Mouse (Mus musculus): ENCODE measurements around the gene Nelfe. TPM values are rescaled to one million over a fixed set of nuclear protein-coding genes. Genes with fewer than 3 reads are reported as not detected.
A peak's percentile ranks its signal among the peaks of the same experiment; 100 is the strongest.
"Not testable (repeated sequence)": the region's sequence is repeated elsewhere in the genome, so short reads cannot be mapped to it uniquely, and the experiment has no call there.

Gene Nelfe
- polyA plus RNA-seq, 1 experiment from 2014 or later, result 104 TPM

- Histone ChIP-seq H3K4me2 (ENCODE audit: low read depth, low read length) (peak overlapping the region; percentile 88), H3K36me3 (ENCODE audit: control insufficient read depth, insufficient read depth, low read length) (peaks cover 8% of the 10 kb centered on the region; the same call in 1 of the 2 replicates), H3K9me3 (ENCODE audit: control insufficient read depth, low read length) (no peaks in the 10 kb centered on the region), H3K4me1 (ENCODE audit: control insufficient read depth, insufficient read depth, low read length) (peaks cover 26% of the 10 kb centered on the region), H3K9ac (ENCODE audit: low read depth, low read length) (peak overlapping the region; percentile 95; the same call in 1 of the 2 replicates), H3K27me3 (replicated peaks; ENCODE audit: control insufficient read depth, insufficient read depth, low read length) (no peaks in the 10 kb centered on the region), H3K27ac (ENCODE audit: low read length) (peak overlapping the region; percentile 95; the same call in 1 of the 2 replicates), H3K4me3 (ENCODE audit: low read length) (peak overlapping the region; percentile 83; the same call in 1 of the 2 replicates)
- WGBS, result 88% methylated on average over 15 of the region's 15 CpGs
- no peak for ATAC-seq
Observed at GRCm38 (mm10) chr17:34895724-34896123, 45.5 kb downstream of the Nelfe start.

DNA sequence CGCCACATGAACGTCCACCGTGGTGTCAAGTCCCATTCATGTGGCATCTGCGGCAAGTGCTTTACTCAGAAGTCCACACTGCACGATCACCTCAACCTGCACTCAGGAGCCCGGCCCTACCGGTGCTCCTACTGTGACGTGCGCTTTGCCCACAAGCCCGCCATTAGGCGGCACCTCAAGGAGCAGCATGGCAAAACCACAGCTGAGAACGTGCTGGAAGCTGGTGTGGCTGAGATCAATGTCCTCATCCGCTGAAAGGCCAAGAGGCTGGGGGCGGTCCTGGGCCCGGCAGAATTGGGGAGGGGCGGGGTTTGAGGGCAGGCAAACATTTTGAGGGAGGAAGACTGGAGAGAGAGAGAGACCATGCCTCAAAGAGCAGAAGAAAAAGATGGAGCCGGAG, 46.2 kb downstream of the Nelfe start:
- Histone ChIP-seq H3K27me3 (replicated peaks; ENCODE audit: control insufficient read depth, insufficient read depth, low read length) (no peaks in the 10 kb centered on the region), H3K9me3 (ENCODE audit: control insufficient read depth, low read length) (no peaks in the 10 kb centered on the region), H3K4me1 (ENCODE audit: control insufficient read depth, insufficient read depth, low read length) (peaks cover 29% of the 10 kb centered on the region), H3K4me3 (ENCODE audit: low read length) (no peak overlapping the region), H3K27ac (ENCODE audit: low read length) (no peak overlapping the region), H3K9ac (ENCODE audit: low read depth, low read length) (no peak overlapping the region), H3K4me2 (ENCODE audit: low read depth, low read length) (no peak overlapping the region), H3K36me3 (ENCODE audit: control insufficient read depth, insufficient read depth, low read length) (peaks cover 8% of the 10 kb centered on the region; the same call in 1 of the 2 replicates)
- WGBS, result 83% methylated on average over 17 of the region's 17 CpGs
- no peak for ATAC-seq

DNA sequence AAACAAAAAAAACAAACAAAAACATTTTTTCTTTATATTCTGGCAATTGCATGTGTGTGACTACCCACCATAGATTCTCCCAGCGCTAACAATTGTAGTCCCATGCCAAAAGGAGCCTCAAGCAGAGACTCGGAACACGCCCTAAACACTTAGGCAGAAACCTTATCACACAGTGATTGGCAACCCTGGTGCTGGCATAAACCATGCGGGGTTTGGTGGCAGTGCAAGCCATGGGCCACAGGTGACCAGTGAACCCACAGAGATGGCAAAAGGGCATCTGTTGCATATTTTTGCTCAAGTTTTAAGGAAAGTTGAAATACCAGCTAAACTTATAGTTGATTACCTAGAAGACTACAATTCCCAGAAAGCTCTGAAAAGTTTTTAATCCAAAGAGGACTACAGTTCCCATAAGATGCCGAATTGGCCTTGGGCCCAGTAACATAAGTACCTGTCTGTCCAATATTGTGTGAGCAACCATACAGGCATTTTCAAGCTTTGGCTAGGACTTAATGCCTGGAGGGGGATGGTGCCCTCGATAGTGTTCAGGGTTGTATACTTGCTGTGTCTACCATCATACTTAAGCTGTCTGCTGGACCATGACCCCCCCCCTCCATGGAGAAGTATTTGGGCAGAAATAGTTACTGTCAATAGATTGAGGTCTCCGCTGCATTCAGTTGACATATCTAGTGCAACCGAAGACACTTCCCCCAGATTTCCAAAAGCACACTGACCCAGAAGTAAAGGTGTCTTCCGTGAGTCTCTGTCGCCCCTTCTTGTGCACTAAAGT, 47.4 kb downstream of the Nelfe start:
- H3K36me3 ChIP-seq (ENCODE audit: control insufficient read depth, insufficient read depth, low read length), result peaks cover 10% of the 10 kb centered on the region
- peak overlapping the region; percentile 94 for H3K4me3 ChIP-seq (ENCODE audit: low read length)
- H3K27me3 ChIP-seq (replicated peaks; ENCODE audit: control insufficient read depth, insufficient read depth, low read length), result no peaks in the 10 kb centered on the region
- H3K4me1 ChIP-seq (ENCODE audit: control insufficient read depth, insufficient read depth, low read length), result peaks cover 29% of the 10 kb centered on the region
- H3K4me2 ChIP-seq (ENCODE audit: low read depth, low read length), result peak overlapping the region; percentile 66
- WGBS, result 14% methylated on average over 10 of the region's 10 CpGs
- H3K9ac ChIP-seq (ENCODE audit: low read depth, low read length), result peak overlapping the region; percentile 99
- peak overlapping the region; percentile 94 for H3K27ac ChIP-seq (ENCODE audit: low read length)
- H3K9me3 ChIP-seq (ENCODE audit: control insufficient read depth, low read length), result no peaks in the 10 kb centered on the region
- no peak for ATAC-seq

DNA sequence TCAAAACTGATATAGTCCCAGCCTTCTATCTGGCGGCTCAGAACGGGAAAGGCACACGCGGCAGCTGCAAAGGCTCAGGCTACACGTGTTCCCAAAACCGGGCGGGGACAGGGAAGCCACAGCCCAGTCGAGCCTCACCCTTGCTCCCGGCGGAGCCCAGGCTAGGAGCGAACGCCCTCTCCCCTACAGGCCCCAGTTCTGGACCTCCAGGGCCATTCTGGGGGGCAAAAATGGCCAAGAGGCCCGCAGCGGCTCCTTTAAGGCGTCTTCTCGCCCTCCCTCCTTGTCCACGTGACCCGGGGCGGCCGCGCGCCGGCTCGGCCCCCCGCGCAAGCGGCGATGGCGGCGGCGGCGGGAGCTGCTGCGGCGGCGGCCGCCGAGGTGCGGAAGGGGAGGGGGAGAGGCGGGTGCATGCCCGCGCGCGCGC, 48.0 kb downstream of the Nelfe start, which contains the start of the genes C2 and Ehmt2:
Gene C2 (minus strand): TSS at position 106 of the 427 bp plus-strand sequence.
Gene Ehmt2 (plus strand): TSS at position 310 of the 427 bp plus-strand sequence.
- H3K4me3 ChIP-seq (ENCODE audit: low read length), result peak within 1 kb of the TSS; percentile 94
- H3K36me3 ChIP-seq (ENCODE audit: control insufficient read depth, insufficient read depth, low read length), result peaks cover 15% of the 10 kb centered on the region
- H3K9ac ChIP-seq (ENCODE audit: low read depth, low read length), result peak within 1 kb of the TSS; percentile 99
- peak within 1 kb of the TSS; percentile 94 for H3K27ac ChIP-seq (ENCODE audit: low read length)
- H3K4me2 ChIP-seq (ENCODE audit: low read depth, low read length), result peak within 1 kb of the TSS; percentile 83
- WGBS, result under 1% methylated on average over 22 of the region's 44 CpGs
- no peaks in the 10 kb centered on the region for H3K9me3 ChIP-seq (ENCODE audit: control insufficient read depth, low read length)
- H3K27me3 ChIP-seq (replicated peaks; ENCODE audit: control insufficient read depth, insufficient read depth, low read length), result no peaks in the 10 kb centered on the region
- peaks cover 29% of the 10 kb centered on the region for H3K4me1 ChIP-seq (ENCODE audit: control insufficient read depth, insufficient read depth, low read length)
- peak; percentile 56 for ATAC-seq

DNA sequence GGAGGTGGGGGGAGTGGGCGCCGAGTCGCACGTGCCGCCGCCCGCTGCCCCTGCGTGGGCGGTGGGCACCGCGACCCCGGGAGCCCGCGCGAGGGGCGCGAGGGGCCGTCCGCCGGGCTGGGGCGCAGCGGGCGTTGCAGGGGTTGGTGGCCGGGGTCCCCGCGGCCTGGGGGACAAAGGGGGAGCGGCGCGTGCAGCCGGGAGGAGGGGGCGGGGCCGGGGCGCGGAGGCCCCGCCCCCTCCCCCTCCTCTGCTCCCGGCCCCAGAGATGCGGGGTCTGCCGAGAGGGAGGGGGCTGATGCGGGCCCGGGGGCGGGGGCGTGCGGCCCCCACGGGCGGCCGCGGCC, 48.5 kb downstream of the Nelfe start:
- Histone ChIP-seq H3K9ac (ENCODE audit: low read depth, low read length) (peak overlapping the region; percentile 99), H3K4me1 (ENCODE audit: control insufficient read depth, insufficient read depth, low read length) (peaks cover 25% of the 10 kb centered on the region), H3K4me3 (ENCODE audit: low read length) (peak overlapping the region; percentile 94), H3K36me3 (ENCODE audit: control insufficient read depth, insufficient read depth, low read length) (peaks cover 19% of the 10 kb centered on the region), H3K4me2 (ENCODE audit: low read depth, low read length) (peak overlapping the region; percentile 83; the same call in 1 of the 2 replicates), H3K9me3 (ENCODE audit: control insufficient read depth, low read length) (no peaks in the 10 kb centered on the region), H3K27me3 (replicated peaks; ENCODE audit: control insufficient read depth, insufficient read depth, low read length) (no peaks in the 10 kb centered on the region), H3K27ac (ENCODE audit: low read length) (peak overlapping the region; percentile 94)
- no peak for ATAC-seq
- WGBS, result 1% methylated on average over 14 of the region's 47 CpGs

DNA sequence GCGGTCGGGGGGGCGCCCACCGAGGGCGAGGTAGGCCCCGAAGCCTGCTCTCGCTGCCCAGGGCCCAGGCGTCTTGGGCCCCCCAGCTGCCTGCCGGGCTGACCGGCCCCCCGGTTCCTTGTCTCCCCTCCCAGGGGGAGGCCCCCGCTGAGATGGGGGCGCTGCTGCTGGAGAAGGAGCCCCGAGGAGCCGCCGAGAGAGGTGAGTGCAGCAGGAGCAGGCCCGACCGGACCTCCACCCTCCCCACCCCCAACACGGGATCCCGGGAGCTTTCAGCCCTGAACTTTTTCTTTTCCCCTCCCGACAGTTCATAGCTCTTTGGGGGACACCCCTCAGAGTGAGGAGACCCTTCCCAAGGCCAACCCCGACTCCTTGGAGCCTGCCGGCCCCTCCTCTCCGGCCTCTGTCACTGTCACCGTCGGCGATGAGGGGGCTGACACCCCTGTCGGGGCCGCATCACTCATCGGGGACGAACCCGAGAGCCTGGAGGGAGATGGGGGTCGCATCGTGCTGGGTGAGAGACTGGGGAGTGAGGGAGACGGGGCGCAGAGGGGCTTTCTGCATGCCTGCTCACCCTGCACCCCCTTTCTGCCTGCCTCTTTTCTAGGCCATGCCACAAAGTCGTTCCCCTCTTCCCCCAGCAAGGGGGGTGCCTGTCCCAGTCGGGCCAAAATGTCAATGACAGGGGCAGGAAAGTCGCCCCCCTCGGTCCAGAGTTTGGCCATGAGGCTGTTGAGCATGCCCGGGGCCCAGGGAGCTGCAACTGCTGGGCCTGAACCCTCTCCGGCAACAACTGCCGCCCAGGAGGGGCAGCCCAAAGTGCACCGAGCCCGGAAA, 49.1 kb downstream of the Nelfe start:
- Histone ChIP-seq H3K36me3 (ENCODE audit: control insufficient read depth, insufficient read depth, low read length) (peaks cover 19% of the 10 kb centered on the region), H3K4me2 (ENCODE audit: low read depth, low read length) (peak overlapping the region; percentile 83), H3K27me3 (replicated peaks; ENCODE audit: control insufficient read depth, insufficient read depth, low read length) (no peaks in the 10 kb centered on the region), H3K4me1 (ENCODE audit: control insufficient read depth, insufficient read depth, low read length) (peaks cover 23% of the 10 kb centered on the region), H3K9ac (ENCODE audit: low read depth, low read length) (peak overlapping the region; percentile 99), H3K4me3 (ENCODE audit: low read length) (peak overlapping the region; percentile 94), H3K27ac (ENCODE audit: low read length) (peak overlapping the region; percentile 94), H3K9me3 (ENCODE audit: control insufficient read depth, low read length) (no peaks in the 10 kb centered on the region)
- peak; percentile 14; the same call in 1 of the 2 replicates for ATAC-seq
- under 1% methylated on average over 40 of the region's 45 CpGs for WGBS

DNA sequence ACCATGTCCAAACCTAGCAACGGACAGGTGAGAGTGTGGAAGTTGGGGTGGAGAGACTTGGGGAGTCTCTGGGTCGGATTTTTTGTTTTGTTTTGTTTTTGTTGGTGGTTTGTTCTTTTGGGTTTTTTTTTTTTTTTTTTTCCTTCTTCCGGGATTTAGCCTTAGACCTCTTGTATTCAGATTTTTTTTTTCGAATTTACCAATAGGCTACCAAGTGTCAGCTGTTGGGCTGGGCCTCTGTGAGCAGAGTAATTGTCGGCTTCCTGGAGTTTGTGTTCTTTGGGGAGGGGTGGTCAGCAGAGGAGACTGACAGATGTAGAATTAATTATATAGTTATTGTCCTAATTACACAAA, 49.7 kb downstream of the Nelfe start:
- H3K36me3 ChIP-seq (ENCODE audit: control insufficient read depth, insufficient read depth, low read length), result peaks cover 19% of the 10 kb centered on the region
- peak overlapping the region; percentile 99 for H3K9ac ChIP-seq (ENCODE audit: low read depth, low read length)
- peak overlapping the region; percentile 94 for H3K27ac ChIP-seq (ENCODE audit: low read length)
- H3K4me3 ChIP-seq (ENCODE audit: low read length), result peak overlapping the region; percentile 94
- under 1% methylated on average over 5 of the region's 5 CpGs for WGBS
- no peaks in the 10 kb centered on the region for H3K27me3 ChIP-seq (replicated peaks; ENCODE audit: control insufficient read depth, insufficient read depth, low read length)
- no peak for ATAC-seq
- peaks cover 23% of the 10 kb centered on the region for H3K4me1 ChIP-seq (ENCODE audit: control insufficient read depth, insufficient read depth, low read length)
- H3K4me2 ChIP-seq (ENCODE audit: low read depth, low read length), result peak overlapping the region; percentile 83
- H3K9me3 ChIP-seq (ENCODE audit: control insufficient read depth, low read length), result no peaks in the 10 kb centered on the region

GRCm38 (mm10) chr17:34900826-34901225, 50.6 kb downstream of the Nelfe start:
- not testable (repeated sequence) for H3K9ac ChIP-seq (ENCODE audit: low read depth, low read length); H3K27me3 ChIP-seq (replicated peaks; ENCODE audit: control insufficient read depth, insufficient read depth, low read length); H3K4me3 ChIP-seq (ENCODE audit: low read length); H3K27ac ChIP-seq (ENCODE audit: low read length); H3K9me3 ChIP-seq (ENCODE audit: control insufficient read depth, low read length); ATAC-seq; H3K4me2 ChIP-seq (ENCODE audit: low read depth, low read length)
- Histone ChIP-seq H3K4me1 (ENCODE audit: control insufficient read depth, insufficient read depth, low read length) (peaks cover 16% of the 10 kb centered on the region), H3K36me3 (ENCODE audit: control insufficient read depth, insufficient read depth, low read length) (peaks cover 23% of the 10 kb centered on the region)

DNA sequence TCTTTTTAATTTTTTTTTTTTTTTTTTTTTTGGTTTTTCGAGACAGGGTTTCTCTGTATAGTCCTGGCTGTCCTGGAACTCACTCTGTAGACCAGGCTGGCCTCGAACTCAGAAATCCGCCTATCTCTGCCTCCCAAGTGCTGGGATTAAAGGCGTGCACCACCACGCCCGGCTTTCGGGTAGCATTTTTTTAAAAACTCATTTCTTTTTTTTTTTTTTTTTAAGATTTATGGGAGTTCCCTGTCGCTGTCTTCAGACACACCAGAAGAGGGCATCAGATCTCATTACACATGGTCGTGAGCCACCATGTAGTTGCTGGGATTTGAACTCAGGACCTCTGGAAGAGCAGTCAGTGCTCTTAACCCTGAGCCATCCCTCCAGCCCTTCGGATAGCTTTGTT, 51.8 kb downstream of the Nelfe start:
- ATAC-seq; H3K27me3 ChIP-seq (replicated peaks; ENCODE audit: control insufficient read depth, insufficient read depth, low read length); H3K9ac ChIP-seq (ENCODE audit: low read depth, low read length); H3K4me3 ChIP-seq (ENCODE audit: low read length); H3K4me1 ChIP-seq (ENCODE audit: control insufficient read depth, insufficient read depth, low read length); H3K27ac ChIP-seq (ENCODE audit: low read length); H3K9me3 ChIP-seq (ENCODE audit: control insufficient read depth, low read length); H3K4me2 ChIP-seq (ENCODE audit: low read depth, low read length): not testable (repeated sequence)
- WGBS, result 85% methylated on average over 9 of the region's 10 CpGs
- peaks cover 26% of the 10 kb centered on the region for H3K36me3 ChIP-seq (ENCODE audit: control insufficient read depth, insufficient read depth, low read length)

Measured in intestine, embryonic 16.5 days (tissue).